Mouse (Mus musculus): ENCODE results near the gene Snd1.

GRCm38 (mm10) chr6:28490612-28491011 is 15.7 kb downstream of the Snd1 start:
- TF ChIP-seq POLR2A (IDR thresholded peaks at IDR 0.05; ENCODE audit: borderline replicate concordance, low read depth, low read length) (no peak), CTCF (IDR thresholded peaks at IDR 0.05; ENCODE audit: low read depth, low read length) (no peak)
